In genomic region chr2:79548039-79548600, GRCm38 (mm10) we compare ENCODE assay signal across 19 mouse cellular contexts.
A peak's percentile ranks its signal among the peaks of the same experiment; 100 is the strongest.
DNase-seq lines count a peak whose midpoint lies in the region; ATAC-seq and TF ChIP-seq lines count a peak whose summit lies in the region.
"Had no signal": no experiment of that assay in that cellular context is flagged by ENCODE, and none has a peak within 500 bp of the region (broad histone marks: within the 10 kb centered on the region; RNA-seq: fewer than 3 reads in every experiment).

No protein-coding gene starts in this region.

- H3K9ac ChIP-seq in intestine, embryonic 16.5 days (ENCODE audit: low read depth, low read length), result no peak overlapping the region
- no peak overlapping the region for H3K9ac ChIP-seq in stomach, postnatal 0 days (ENCODE audit: low read length)
- H3K9ac ChIP-seq: embryonic facial prominence, embryonic 15.5 days; limb, embryonic 13.5 days; liver, embryonic 15.5 days had no signal

- H3K36me3 ChIP-seq in C2C12 (ENCODE audit: control insufficient read depth, insufficient read depth), result no peaks in the 10 kb centered on the region
- no peaks in the 10 kb centered on the region for H3K36me3 ChIP-seq in intestine, embryonic 16.5 days (ENCODE audit: control insufficient read depth, insufficient read depth, low read length)
- H3K36me3 ChIP-seq in stomach, postnatal 0 days (ENCODE audit: control insufficient read depth, insufficient read depth, low read length), result no peaks in the 10 kb centered on the region
- no peaks in the 10 kb centered on the region for H3K36me3 ChIP-seq in forebrain, embryonic 10.5 days (replicated peaks)
- H3K36me3 ChIP-seq: embryonic facial prominence, embryonic 15.5 days; limb, embryonic 13.5 days; liver, embryonic 15.5 days had no signal

- ATAC-seq in CD4-positive, CD25-positive, alpha-beta regulatory T cell, adult 4 months, result no peak
- no peak for ATAC-seq in intestine, embryonic 16.5 days
- no peak for ATAC-seq in stomach, postnatal 0 days (ENCODE audit: low FRiP score, low TSS enrichment)
- ATAC-seq in megakaryocyte-erythroid progenitor cell, adult 5-6 weeks (replicated peaks; ENCODE audit: low FRiP score, low TSS enrichment, poor library complexity, severe bottlenecking), result no peak; the same call in 1 of the 2 replicates
- ATAC-seq: forebrain, embryonic 14.5 days; hindbrain, embryonic 16.5 days had no signal

- no peak for TF ChIP-seq CTCF in C2C12 (IDR thresholded peaks at IDR 0.05; ENCODE audit: control insufficient read depth, insufficient read depth, insufficient read length)
- no peak for TF ChIP-seq CTCF in stomach, postnatal 0 days (IDR thresholded peaks at IDR 0.05; ENCODE audit: low read depth)

- H3K4me1 ChIP-seq in intestine, embryonic 16.5 days (ENCODE audit: control insufficient read depth, insufficient read depth, low read length), result peaks cover 25% of the 10 kb centered on the region
- H3K4me1 ChIP-seq in stomach, postnatal 0 days (replicated peaks; ENCODE audit: control insufficient read depth, insufficient read depth), result 0 out of 2 replicates have a peak, but pooled peaks cover 2% of the 10 kb centered on the region
- H3K4me1 ChIP-seq in forebrain, embryonic 10.5 days, result no peaks in the 10 kb centered on the region
- H3K4me1 ChIP-seq: liver, embryonic 15.5 days had no signal

- H3K4me2 ChIP-seq in intestine, embryonic 16.5 days (ENCODE audit: low read depth, low read length), result no peak overlapping the region
- no peak overlapping the region for H3K4me2 ChIP-seq in stomach, postnatal 0 days (replicated peaks; ENCODE audit: low read depth)
- H3K4me2 ChIP-seq: embryonic facial prominence, embryonic 15.5 days; limb, embryonic 13.5 days; liver, embryonic 15.5 days had no signal

- H3K27ac ChIP-seq in intestine, embryonic 16.5 days (ENCODE audit: low read length), result peak overlapping the region; percentile 14
- H3K27ac ChIP-seq in stomach, postnatal 0 days (replicated peaks), result 0 out of 2 replicates have a peak overlapping the region, but pooled peaks have one; percentile 1
- H3K27ac ChIP-seq in forebrain, embryonic 10.5 days, result no peak overlapping the region
- H3K27ac ChIP-seq: embryonic facial prominence, embryonic 15.5 days; gastrocnemius, adult 2 months; kidney, postnatal 0 days; layer of hippocampus, adult 2 months; limb, embryonic 13.5 days; liver, embryonic 15.5 days had no signal

- H3K79me2 ChIP-seq in C2C12 (ENCODE audit: control insufficient read depth, insufficient read depth), result no peaks in the 10 kb centered on the region

- WGBS in intestine, embryonic 16.5 days, result 47% methylated on average over 8 of the region's 8 CpGs
- WGBS in stomach, postnatal 0 days, result 26% methylated on average over 8 of the region's 8 CpGs
- WGBS in forebrain, embryonic 10.5 days, result 86% methylated on average over 8 of the region's 8 CpGs

- no peaks in the 10 kb centered on the region for H3K79me3 ChIP-seq in C2C12 (ENCODE audit: low read depth)

- TF ChIP-seq EP300 in stomach, postnatal 0 days (optimal IDR thresholded peaks at IDR 0.05), result no peak

- H3K4me3 ChIP-seq in C2C12 (ENCODE audit: insufficient read depth, poor library complexity, severe bottlenecking), result no peak overlapping the region
- no peak overlapping the region for H3K4me3 ChIP-seq in intestine, embryonic 16.5 days (ENCODE audit: low read length)
- no peak overlapping the region for H3K4me3 ChIP-seq in stomach, postnatal 0 days (ENCODE audit: low read depth, low read length)
- no peak overlapping the region for H3K4me3 ChIP-seq in forebrain, embryonic 10.5 days
- H3K4me3 ChIP-seq: embryonic facial prominence, embryonic 15.5 days; gastrocnemius, adult 2 months; layer of hippocampus, adult 2 months; limb, embryonic 13.5 days; liver, embryonic 15.5 days had no signal

- no peaks in the 10 kb centered on the region for H3K9me3 ChIP-seq in intestine, embryonic 16.5 days (ENCODE audit: control insufficient read depth, low read length)
- no peaks in the 10 kb centered on the region for H3K9me3 ChIP-seq in stomach, postnatal 0 days (ENCODE audit: control insufficient read depth, low read length)
- H3K9me3 ChIP-seq in forebrain, embryonic 10.5 days, result no peaks in the 10 kb centered on the region
- H3K9me3 ChIP-seq: embryonic facial prominence, embryonic 15.5 days; limb, embryonic 13.5 days; liver, embryonic 15.5 days had no signal

- DNase-seq in CD4-positive, CD25-positive, alpha-beta regulatory T cell, adult 2 months (ENCODE audit: low read depth, low spot score), result peak; percentile 4
- no peak for DNase-seq in stomach, postnatal 0 days (ENCODE audit: low spot score)
- no peak for DNase-seq in right cerebral cortex, postnatal 36 days (ENCODE audit: low spot score in 2 of 2)
- no peak for DNase-seq in forebrain, embryonic 10.5 days (ENCODE audit: extremely low spot score, low spot score)
- DNase-seq: adrenal gland, postnatal 10 days; cerebellum, adult 18-20 months; gastrocnemius, adult 2 months; heart, postnatal 14 days had no signal

- no peaks in the 10 kb centered on the region for H3K27me3 ChIP-seq in C2C12 (ENCODE audit: control insufficient read depth, insufficient read depth, insufficient read length)
- H3K27me3 ChIP-seq in intestine, embryonic 16.5 days (replicated peaks; ENCODE audit: control insufficient read depth, insufficient read depth, low read length), result no peaks in the 10 kb centered on the region
- no peaks in the 10 kb centered on the region for H3K27me3 ChIP-seq in stomach, postnatal 0 days (ENCODE audit: control insufficient read depth, insufficient read depth, low read length)
- no peaks in the 10 kb centered on the region for H3K27me3 ChIP-seq in forebrain, embryonic 10.5 days (ENCODE audit: poor library complexity, severe bottlenecking)
- H3K27me3 ChIP-seq: embryonic facial prominence, embryonic 15.5 days; limb, embryonic 13.5 days; liver, embryonic 15.5 days had no signal

- no peak overlapping the region for H3ac ChIP-seq in C2C12 (ENCODE audit: control insufficient read depth, insufficient read length, low read depth)

TF ChIP-seq in C2C12, 6 proteins besides CTCF, POLR2A, EP300 and RAD21:
- no peak for TF ChIP-seq MYOG (IDR thresholded peaks at IDR 0.05; ENCODE audit: control insufficient read depth, extremely low read depth, insufficient read length)
- TF ChIP-seq MAX (IDR thresholded peaks at IDR 0.05), result peak; percentile 51
- TF ChIP-seq CEBPB (IDR thresholded peaks at IDR 0.05; ENCODE audit: low read depth), result no peak
- TF ChIP-seq FOSL1 (IDR thresholded peaks at IDR 0.05; ENCODE audit: insufficient read depth, low read length, poor library complexity, severe bottlenecking), result no peak
- peak; percentile 91 for TF ChIP-seq MYOD1 (IDR thresholded peaks at IDR 0.05; ENCODE audit: control insufficient read depth, insufficient read length, low read depth)
